Mouse (Mus musculus) ES-Bruce4 (cell line): ENCODE data around the gene Eloa. TPM values are rescaled to one million over a fixed set of nuclear protein-coding genes. Genes with fewer than 3 reads are reported as not detected.

Source experiments
- H3K27ac ChIP-seq: 2 replicates; pipeline ENCODE4 v1.5.1; 2012; ENCODE audit warnings: low read length, inconsistent platforms; ENCODE audit not compliant: insufficient read depth
- H3K27me3 ChIP-seq: 2 replicates; pipeline ENCODE4 v1.6.1; 2012; ENCODE audit warnings: mild to moderate bottlenecking, low read length, inconsistent platforms; ENCODE audit not compliant: control insufficient read depth, poor library complexity, insufficient read depth, severe bottlenecking
- H3K36me3 ChIP-seq: 2 replicates; pipeline ENCODE4 v1.6.1; 2012; ENCODE audit warnings: inconsistent platforms, mild to moderate bottlenecking, low read length, moderate library complexity; ENCODE audit not compliant: control insufficient read depth, poor library complexity, insufficient read depth, severe bottlenecking
- H3K4me1 ChIP-seq: one replicate; pipeline ENCODE4 v1.8.1; 2011; ENCODE audit warnings: low read length; ENCODE audit not compliant: control insufficient read depth, insufficient read depth
- H3K4me3 ChIP-seq: 2 replicates; pipeline ENCODE4 v1.5.1; 2011; ENCODE audit warnings: low read depth, mild to moderate bottlenecking, low read length
- H3K9ac ChIP-seq: 2 replicates; pipeline ENCODE4 v1.6.1; 2012; ENCODE audit warnings: low read depth, mild to moderate bottlenecking, inconsistent platforms; ENCODE audit not compliant: poor library complexity, severe bottlenecking
- H3K9me3 ChIP-seq: replicated peaks from 2 replicates; pipeline ENCODE4 v1.6.1; 2012; ENCODE audit warnings: mild to moderate bottlenecking, low read length, inconsistent platforms; ENCODE audit not compliant: control insufficient read depth, poor library complexity, insufficient read depth, severe bottlenecking
- CTCF ChIP-seq: IDR thresholded peaks from one replicate; pipeline ENCODE4 v1.8.1; 2011; ENCODE audit warnings: low read depth, low read length
- EP300 ChIP-seq: IDR thresholded peaks from 2 replicates; pipeline ENCODE4 v1.6.1; 2011; ENCODE audit warnings: low read depth, low read length; ENCODE audit not compliant: insufficient read depth
- POLR2A ChIP-seq: IDR thresholded peaks from one replicate; pipeline ENCODE4 v1.8.1; 2011; ENCODE audit warnings: low read length; ENCODE audit not compliant: insufficient read depth
- polyA plus RNA-seq: library from polyadenylated mRNA; stranded (reverse); fragments of >200 nt; gene quantifications from 2 replicates; pipeline ENCODE4 v1.2.4, GENCODE M21; 2011; ENCODE audit warnings: low read depth; ENCODE audit not compliant: missing spikeins, insufficient read depth, insufficient read length

The Eloa gene
- polyA plus RNA-seq, 1 experiment = 22.6 TPM

- Histone ChIP-seq H3K36me3 (no peaks in the 10 kb centered on the region), H3K4me3 (no peak overlapping the region), H3K9ac (no peak overlapping the region), H3K9me3 (no peaks in the 10 kb centered on the region), H3K27ac (no peak overlapping the region), H3K4me1 (peaks cover 1% of the 10 kb centered on the region), H3K27me3 (no peaks in the 10 kb centered on the region)
- TF ChIP-seq EP300 = no peak
- no peak for TF ChIP-seq CTCF
Observed at GRCm38 (mm10) chr4:136025350-136025749, 3.8 kb upstream of the Eloa start.

- Histone ChIP-seq H3K9me3 (no peaks in the 10 kb centered on the region), H3K27me3 (no peaks in the 10 kb centered on the region), H3K36me3 (no peaks in the 10 kb centered on the region), H3K27ac (no peak overlapping the region), H3K4me3 (no peak overlapping the region), H3K4me1 (peaks cover 1% of the 10 kb centered on the region), H3K9ac (no peak overlapping the region)
- TF ChIP-seq CTCF (no peak), EP300 (no peak), POLR2A (no peak)
Observed at GRCm38 (mm10) chr4:136022924-136023323, 1.4 kb upstream of the Eloa start.

- no peaks in the 10 kb centered on the region for H3K9me3 ChIP-seq
- H3K36me3 ChIP-seq = no peaks in the 10 kb centered on the region
- H3K27ac ChIP-seq = no peak overlapping the region
- H3K9ac ChIP-seq = peak overlapping the region; percentile 95
- TF ChIP-seq POLR2A = no peak
- no peak for TF ChIP-seq CTCF
- no peak for TF ChIP-seq EP300
- peaks cover 1% of the 10 kb centered on the region for H3K4me1 ChIP-seq
- H3K4me3 ChIP-seq = peak overlapping the region; percentile 100
- no peaks in the 10 kb centered on the region for H3K27me3 ChIP-seq
Observed at GRCm38 (mm10) chr4:136020743-136021548, 617 bp downstream of the Eloa start.

- H3K4me1 ChIP-seq = peaks cover 1% of the 10 kb centered on the region
- no peak overlapping the region for H3K4me3 ChIP-seq
- no peak overlapping the region for H3K27ac ChIP-seq
- no peak overlapping the region for H3K9ac ChIP-seq
- H3K36me3 ChIP-seq = peaks cover 6% of the 10 kb centered on the region; the same call in 1 of the 2 replicates
- no peaks in the 10 kb centered on the region for H3K9me3 ChIP-seq
- no peaks in the 10 kb centered on the region for H3K27me3 ChIP-seq
- no peak for TF ChIP-seq POLR2A
- no peak for TF ChIP-seq CTCF
- no peak for TF ChIP-seq EP300
Observed at GRCm38 (mm10) chr4:136016059-136016602, 5.4 kb downstream of the Eloa start.

- Histone ChIP-seq H3K9ac (no peak overlapping the region), H3K36me3 (peaks cover 49% of the 10 kb centered on the region), H3K27ac (no peak overlapping the region), H3K4me1 (no peaks in the 10 kb centered on the region), H3K27me3 (no peaks in the 10 kb centered on the region), H3K9me3 (no peaks in the 10 kb centered on the region), H3K4me3 (no peak overlapping the region)
- TF ChIP-seq EP300 (no peak), CTCF (no peak), POLR2A (no peak)
Observed at GRCm38 (mm10) chr4:136010586-136010985, 11.0 kb downstream of the Eloa start.

- Histone ChIP-seq H3K36me3 (peaks cover 61% of the 10 kb centered on the region), H3K4me3 (no peak overlapping the region), H3K27me3 (no peaks in the 10 kb centered on the region), H3K27ac (no peak overlapping the region), H3K4me1 (no peaks in the 10 kb centered on the region), H3K9ac (no peak overlapping the region), H3K9me3 (no peaks in the 10 kb centered on the region)
- TF ChIP-seq POLR2A (no peak), CTCF (no peak), EP300 (no peak)
Observed at GRCm38 (mm10) chr4:136008782-136009447, 12.6 kb downstream of the Eloa start.
